In the genomic region with DNA sequence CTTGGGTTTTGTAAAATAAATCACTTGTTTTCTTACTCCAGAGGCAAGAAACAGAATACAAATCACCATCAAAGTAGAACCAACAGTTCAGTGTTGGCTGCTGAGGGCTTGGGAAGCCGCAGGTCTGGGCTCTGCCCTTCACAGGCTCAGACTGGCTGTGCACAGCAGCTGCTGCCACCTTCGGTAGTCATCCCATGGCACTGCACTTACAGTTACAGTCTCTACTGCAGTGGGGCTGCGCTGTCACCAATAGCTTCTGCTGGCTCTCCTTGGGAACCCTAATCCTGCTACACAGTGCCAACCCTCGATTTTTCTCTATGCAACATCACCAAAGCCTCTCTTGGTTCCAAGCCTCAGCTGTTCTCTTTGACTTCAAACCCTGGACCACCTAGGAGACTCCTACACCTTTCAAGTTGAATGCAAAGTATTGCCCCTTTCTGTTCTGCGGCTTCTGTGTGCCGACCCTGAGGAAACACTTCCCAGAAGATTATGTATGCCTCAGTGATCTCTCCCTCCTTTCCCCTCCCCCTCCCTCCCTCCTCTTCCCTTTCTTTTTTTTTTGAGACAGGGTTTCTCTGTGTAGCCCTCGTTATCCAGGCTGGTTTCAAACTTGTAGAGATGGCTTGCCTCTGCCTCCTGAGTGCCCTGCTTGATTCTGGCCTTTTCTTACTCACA, we compare ENCODE assay signal across 13 mouse cellular contexts. TPM values are rescaled to one million over a fixed set of nuclear protein-coding genes. Genes with fewer than 3 reads are reported as not detected.
A peak's percentile ranks its signal among the peaks of the same experiment; 100 is the strongest.
DNase-seq lines count a peak whose midpoint lies in the region; ATAC-seq and TF ChIP-seq lines count a peak whose summit lies in the region.
"Had no signal": no experiment of that assay in that cellular context is flagged by ENCODE, and none has a peak within 500 bp of the region (broad histone marks: within the 10 kb centered on the region; RNA-seq: fewer than 3 reads in every experiment).

No protein-coding gene starts in this region.

- no peak overlapping the region for H3K4me3 ChIP-seq in midbrain, embryonic 10.5 days
- H3K4me3 ChIP-seq in midbrain, embryonic 15.5 days: no peak overlapping the region
- H3K4me3 ChIP-seq in forebrain, embryonic 13.5 days: no peak overlapping the region
- H3K4me3 ChIP-seq in limb, embryonic 11.5 days (ENCODE audit: low read depth, low read length): no peak overlapping the region
- no peak overlapping the region for H3K4me3 ChIP-seq in layer of hippocampus, adult 2 months

- H3K27me3 ChIP-seq in midbrain, embryonic 10.5 days (ENCODE audit: low read depth, poor library complexity, severe bottlenecking): no peaks in the 10 kb centered on the region
- H3K27me3 ChIP-seq in midbrain, embryonic 15.5 days (replicated peaks): no peaks in the 10 kb centered on the region
- H3K27me3 ChIP-seq in forebrain, embryonic 13.5 days: no peaks in the 10 kb centered on the region
- no peaks in the 10 kb centered on the region for H3K27me3 ChIP-seq in limb, embryonic 11.5 days (ENCODE audit: control insufficient read depth, insufficient read depth, low read length)

- no peaks in the 10 kb centered on the region for H3K9me3 ChIP-seq in midbrain, embryonic 10.5 days (replicated peaks)
- H3K9me3 ChIP-seq in midbrain, embryonic 15.5 days: no peaks in the 10 kb centered on the region
- H3K9me3 ChIP-seq in forebrain, embryonic 13.5 days (replicated peaks): no peaks in the 10 kb centered on the region
- no peaks in the 10 kb centered on the region for H3K9me3 ChIP-seq in limb, embryonic 11.5 days (ENCODE audit: control insufficient read depth, low read length)

- WGBS in midbrain, embryonic 10.5 days: 19% methylated on average over 7 of the region's 7 CpGs
- 12% methylated on average over 7 of the region's 7 CpGs for WGBS in midbrain, embryonic 15.5 days
- WGBS in forebrain, embryonic 13.5 days: 14% methylated on average over 7 of the region's 7 CpGs
- WGBS in limb, embryonic 11.5 days: 52% methylated on average over 7 of the region's 7 CpGs

- H3K27ac ChIP-seq in midbrain, embryonic 10.5 days (replicated peaks): peak overlapping the region; percentile 74
- H3K27ac ChIP-seq in midbrain, embryonic 15.5 days: no peak overlapping the region; the same call in 1 of the 2 replicates
- H3K27ac ChIP-seq in forebrain, embryonic 13.5 days: peak overlapping the region; percentile 40
- peak overlapping the region; percentile 14; the same call in 1 of the 2 replicates for H3K27ac ChIP-seq in limb, embryonic 11.5 days (replicated peaks; ENCODE audit: low read depth, low read length)
- no peak overlapping the region for H3K27ac ChIP-seq in layer of hippocampus, adult 2 months

- TF ChIP-seq CTCF in layer of hippocampus, adult 2 months (conservative IDR thresholded peaks at IDR 0.05): no peak

- no peak overlapping the region for H3K4me2 ChIP-seq in midbrain, embryonic 15.5 days
- no peak overlapping the region for H3K4me2 ChIP-seq in forebrain, embryonic 13.5 days
- no peak overlapping the region for H3K4me2 ChIP-seq in limb, embryonic 11.5 days (ENCODE audit: low read depth, severe bottlenecking)

- peak; percentile 45 for DNase-seq in midbrain, embryonic 10.5 days (ENCODE audit: low spot score)
- no peak for DNase-seq in limb, embryonic 11.5 days (ENCODE audit: low spot score)
- peak; percentile 63 for DNase-seq in retina, embryonic 14.5 days (ENCODE audit: low spot score)
- DNase-seq in layer of hippocampus, adult 2 months (ENCODE audit: low spot score in 2 of 2): no peak
- DNase-seq in layer of hippocampus, postnatal 36 days: no peak
- DNase-seq in frontal cortex, postnatal 25 days (ENCODE audit: low spot score in 2 of 2): no peak
- DNase-seq: cerebellum, adult 2 months; kidney, adult 18-20 months; liver; thymus, postnatal 25 days had no signal

- no peak for ATAC-seq in midbrain, embryonic 15.5 days (replicated peaks)
- no peak for ATAC-seq in forebrain, embryonic 13.5 days
- no peak for ATAC-seq in limb, embryonic 11.5 days (ENCODE audit: insufficient number of reproducible peaks, low FRiP score, low TSS enrichment, low read depth)
- ATAC-seq: activated CD4-positive, CD25-positive, alpha-beta regulatory T cell, adult 4 months had no signal

- no peak overlapping the region for H3K9ac ChIP-seq in midbrain, embryonic 15.5 days
- 0 out of 2 replicates have a peak overlapping the region, but pooled peaks have one; percentile 8 for H3K9ac ChIP-seq in forebrain, embryonic 13.5 days
- H3K9ac ChIP-seq in limb, embryonic 11.5 days (ENCODE audit: low read length): peak overlapping the region; percentile 45

- peaks cover 56% of the 10 kb centered on the region for H3K36me3 ChIP-seq in midbrain, embryonic 10.5 days
- H3K36me3 ChIP-seq in midbrain, embryonic 15.5 days (replicated peaks): 0 out of 2 replicates have a peak, but pooled peaks cover 13% of the 10 kb centered on the region
- peaks cover 39% of the 10 kb centered on the region for H3K36me3 ChIP-seq in forebrain, embryonic 13.5 days (ENCODE audit: poor library complexity, severe bottlenecking)
- peaks cover 5% of the 10 kb centered on the region; the same call in 1 of the 2 replicates for H3K36me3 ChIP-seq in limb, embryonic 11.5 days (ENCODE audit: control insufficient read depth, insufficient read depth, low read length)

- peaks cover 24% of the 10 kb centered on the region for H3K4me1 ChIP-seq in midbrain, embryonic 10.5 days
- no peaks in the 10 kb centered on the region for H3K4me1 ChIP-seq in midbrain, embryonic 15.5 days
- peaks cover 15% of the 10 kb centered on the region for H3K4me1 ChIP-seq in forebrain, embryonic 13.5 days
- H3K4me1 ChIP-seq in limb, embryonic 11.5 days (ENCODE audit: control insufficient read depth, insufficient read depth, low read length): peaks cover 9% of the 10 kb centered on the region; the same call in 1 of the 2 replicates

RNA-seq across cellular contexts. Expression of a gene that starts 17.6 kb away (rescaled TPM):
- polyA plus RNA-seq in midbrain, embryonic 10.5 days (2016; fragmentation: Nextera tagmentation; extraction: Ambion mirVana): 9.4 and 14.9 TPM in 2 replicates
- polyA plus RNA-seq in midbrain, embryonic 15.5 days (2015; fragmentation: Nextera tagmentation; extraction: Ambion mirVana): 23.8 and 24.9 TPM in 2 replicates
- polyA plus RNA-seq in forebrain, embryonic 13.5 days (2015; fragmentation: Nextera tagmentation; extraction: Ambion mirVana): 22.8 and 23.2 TPM in 2 replicates
- polyA plus RNA-seq in limb, embryonic 11.5 days (2014; fragmentation: Nextera tagmentation; extraction: Ambion mirVana): 12.9 and 17.7 TPM in 2 replicates
- 10 to 100 TPM; 10.2 to 11.7 TPM for total RNA-seq in layer of hippocampus, adult 2 months (2021)
- total RNA-seq in layer of hippocampus, postnatal 36 days (2021): 10 to 100 TPM; 12.7 to 13.0 TPM

RNA-seq across cellular contexts. Expression of a gene that starts 57.5 kb away (rescaled TPM):
- polyA plus RNA-seq in midbrain, embryonic 10.5 days (2016; fragmentation: Nextera tagmentation; extraction: Ambion mirVana): 39.5 and 44.3 TPM in 2 replicates
- 5.0 and 6.7 TPM in 2 replicates for polyA plus RNA-seq in midbrain, embryonic 15.5 days (2015; fragmentation: Nextera tagmentation; extraction: Ambion mirVana)
- 25.9 and 28.9 TPM in 2 replicates for polyA plus RNA-seq in forebrain, embryonic 13.5 days (2015; fragmentation: Nextera tagmentation; extraction: Ambion mirVana)
- 29.3 and 30.5 TPM in 2 replicates for polyA plus RNA-seq in limb, embryonic 11.5 days (2014; fragmentation: Nextera tagmentation; extraction: Ambion mirVana)
- 1 to 10 TPM in 1 of 2 experiments, under 1 TPM in 1; 0.56 to 2.8 TPM for total RNA-seq in layer of hippocampus, adult 2 months (2021)
- total RNA-seq in layer of hippocampus, postnatal 36 days (2021): 1 to 10 TPM; 1.8 to 2.5 TPM

RNA-seq across cellular contexts. Expression of a gene that starts 57.7 kb away (rescaled TPM):
- 26.9 and 28.1 TPM in 2 replicates for polyA plus RNA-seq in midbrain, embryonic 10.5 days (2016; fragmentation: Nextera tagmentation; extraction: Ambion mirVana)
- 6.0 and 8.6 TPM in 2 replicates for polyA plus RNA-seq in midbrain, embryonic 15.5 days (2015; fragmentation: Nextera tagmentation; extraction: Ambion mirVana)
- polyA plus RNA-seq in forebrain, embryonic 13.5 days (2015; fragmentation: Nextera tagmentation; extraction: Ambion mirVana): 15.6 and 16.9 TPM in 2 replicates
- 25.8 and 27.8 TPM in 2 replicates for polyA plus RNA-seq in limb, embryonic 11.5 days (2014; fragmentation: Nextera tagmentation; extraction: Ambion mirVana)
- total RNA-seq in layer of hippocampus, adult 2 months (2021): 10 to 100 TPM; 11.3 to 13.9 TPM
- 10 to 100 TPM; 11.7 to 16.2 TPM for total RNA-seq in layer of hippocampus, postnatal 36 days (2021)

Comparison
In these comparisons a context has a peak if more than half of its experiments do, and no peak if none do; other contexts are left out.
1. H3K27ac ChIP-seq: peak in midbrain, embryonic 10.5 days (single experiment), forebrain, embryonic 13.5 days (single experiment) and limb, embryonic 11.5 days (single experiment); none in midbrain, embryonic 15.5 days (single experiment) and layer of hippocampus, adult 2 months (single experiment).
2. DNase-seq: peak in midbrain, embryonic 10.5 days (single experiment) and retina, embryonic 14.5 days (single experiment); none in limb, embryonic 11.5 days (single experiment), layer of hippocampus, adult 2 months (0 of 2), layer of hippocampus, postnatal 36 days (0 of 2) and frontal cortex, postnatal 25 days (0 of 2).